Comparison of ENCODE assay signal across 7 mouse cellular contexts in genomic region chr6:83571840-83572667, GRCm38 (mm10). TPM values are rescaled to one million over a fixed set of nuclear protein-coding genes. Genes with fewer than 3 reads are reported as not detected.
DNase-seq lines count a peak whose midpoint lies in the region; ATAC-seq lines count a peak whose summit lies in the region.

No protein-coding gene starts in this region.

- 4% methylated on average over 37 of the region's 37 CpGs for WGBS in intestine, embryonic 16.5 days
- WGBS in midbrain, embryonic 11.5 days, result 5% methylated on average over 37 of the region's 37 CpGs

- peak; percentile 90 for DNase-seq in adrenal gland, adult 8-10 months
- DNase-seq in embryo, embryonic 9.5 days (ENCODE audit: extremely low spot score), result peak; percentile 88
- DNase-seq in gastrocnemius, postnatal 4 days (ENCODE audit: low spot score in 2 of 2), result peak; percentile 71 to 89
- DNase-seq in left cerebral cortex, postnatal 36 days (ENCODE audit: low spot score in 2 of 2), result peak; percentile 90
- DNase-seq in midbrain, embryonic 11.5 days (ENCODE audit: low spot score, missing footprints), result peak; percentile 97
- DNase-seq in skeletal muscle tissue, adult 2 months (ENCODE audit: low read depth, low spot score), result peak; percentile 83

- peak overlapping the region; percentile 89 for H3K9ac ChIP-seq in intestine, embryonic 16.5 days (ENCODE audit: low read depth, low read length)
- peak overlapping the region; percentile 80 for H3K9ac ChIP-seq in midbrain, embryonic 11.5 days (ENCODE audit: low read length)

- H3K9me3 ChIP-seq in intestine, embryonic 16.5 days (ENCODE audit: control insufficient read depth, low read length), result no peaks in the 10 kb centered on the region
- H3K9me3 ChIP-seq in midbrain, embryonic 11.5 days (ENCODE audit: control insufficient read depth, low read length), result no peaks in the 10 kb centered on the region

- H3K4me3 ChIP-seq in intestine, embryonic 16.5 days (ENCODE audit: low read length), result peak overlapping the region; percentile 93
- peak overlapping the region; percentile 80 for H3K4me3 ChIP-seq in midbrain, embryonic 11.5 days (ENCODE audit: low read depth, low read length)

- H3K4me1 ChIP-seq in intestine, embryonic 16.5 days (ENCODE audit: control insufficient read depth, insufficient read depth, low read length), result peaks cover 11% of the 10 kb centered on the region
- H3K4me1 ChIP-seq in midbrain, embryonic 11.5 days (ENCODE audit: control insufficient read depth, insufficient read depth, low read length), result peaks cover 10% of the 10 kb centered on the region

- peak overlapping the region; percentile 59 for H3K27ac ChIP-seq in intestine, embryonic 16.5 days (ENCODE audit: low read length)
- peak overlapping the region; percentile 40; the same call in 1 of the 2 replicates for H3K27ac ChIP-seq in midbrain, embryonic 11.5 days (ENCODE audit: low read depth, low read length)

- H3K4me2 ChIP-seq in intestine, embryonic 16.5 days (ENCODE audit: low read depth, low read length), result peak overlapping the region; percentile 84
- peak overlapping the region; percentile 72 for H3K4me2 ChIP-seq in midbrain, embryonic 11.5 days

- H3K36me3 ChIP-seq in intestine, embryonic 16.5 days (ENCODE audit: control insufficient read depth, insufficient read depth, low read length), result no peaks in the 10 kb centered on the region
- no peaks in the 10 kb centered on the region for H3K36me3 ChIP-seq in midbrain, embryonic 11.5 days (ENCODE audit: control insufficient read depth, insufficient read depth, low read length)

- ATAC-seq in intestine, embryonic 16.5 days, result peak; percentile 97
- peak; percentile 96 for ATAC-seq in midbrain, embryonic 11.5 days (ENCODE audit: low FRiP score)

- intact Hi-C loops in left cerebral cortex, postnatal 36 days (cut with DNase I), result loop anchor here (2.0 to 5.0 kb wide), 2 partner anchors 65 to 215 kb away; partner anchors contain the start of gene Dguok

- no peaks in the 10 kb centered on the region for H3K27me3 ChIP-seq in intestine, embryonic 16.5 days (replicated peaks; ENCODE audit: control insufficient read depth, insufficient read depth, low read length)
- H3K27me3 ChIP-seq in midbrain, embryonic 11.5 days (ENCODE audit: control insufficient read depth, insufficient read depth, low read length), result no peaks in the 10 kb centered on the region

RNA-seq across cellular contexts. Expression of gene Stambp, which starts 0.5 kb away (rescaled TPM):
- total RNA-seq in adrenal gland, adult 8-10 months (2022), result 10 to 100 TPM; 24.0 to 33.4 (median 28.3) TPM
- 10 to 100 TPM; 15.2 to 15.4 TPM for total RNA-seq in gastrocnemius, postnatal 4 days (2021)
- 29.4 and 30.5 TPM in 2 replicates for polyA plus RNA-seq in intestine, embryonic 16.5 days (2015; fragmentation: Nextera tagmentation; extraction: Ambion mirVana)
- 10 to 100 TPM; 30.9 to 35.3 TPM for total RNA-seq in left cerebral cortex, postnatal 36 days (2021)
- 28.3 and 30.3 TPM in 2 replicates for polyA plus RNA-seq in midbrain, embryonic 11.5 days (2014; fragmentation: Nextera tagmentation; extraction: Ambion mirVana)

RNA-seq across cellular contexts. Expression of gene Actg2, which starts 36.0 kb away (rescaled TPM):
- under 1 TPM in 3 of 4 experiments, not detected in 1; 0.28 to 0.52 (median 0.30) TPM for total RNA-seq in adrenal gland, adult 8-10 months (2022)
- 10 to 100 TPM; 10.7 to 19.4 TPM for total RNA-seq in gastrocnemius, postnatal 4 days (2021)
- polyA plus RNA-seq in intestine, embryonic 16.5 days (2015; fragmentation: Nextera tagmentation; extraction: Ambion mirVana), result 1,727 and 1,747 TPM in 2 replicates
- not detected for total RNA-seq in left cerebral cortex, postnatal 36 days (2021)
- polyA plus RNA-seq in midbrain, embryonic 11.5 days (2014; fragmentation: Nextera tagmentation; extraction: Ambion mirVana), result 2.6 and 3.2 TPM in 2 replicates

Comparison
In these comparisons a context has a peak if more than half of its experiments do, and no peak if none do; other contexts are left out.
1. Peak in every context shown above with its lines: DNase-seq, ATAC-seq, H3K4me3 ChIP-seq and H3K27ac ChIP-seq.
2. RNA of gene Actg2, which starts 36.0 kb away (total RNA-seq): 10.7 to 19.4 TPM in gastrocnemius, postnatal 4 days; 0.28 to 0.52 TPM in adrenal gland, adult 8-10 months and not detected in left cerebral cortex, postnatal 36 days; every median in the first group is over 4 times any median in the second.